Mouse (Mus musculus) lung, embryonic 15.5 days (tissue): ENCODE results near the gene Arl8b. TPM values are rescaled to one million over a fixed set of nuclear protein-coding genes. Genes with fewer than 3 reads are reported as not detected.

ENCODE experiments used
- ATAC-seq: fragments of 200-750 bp; cut with Nextera tagmentation; 2 replicates; pipeline ENCODE4 v1.8.0; 2017; ENCODE audit warnings: moderate number of reproducible peaks, borderline replicate concordance; ENCODE audit not compliant: low FRiP score, low TSS enrichment; ENCODE audit errors: extremely low read depth
- H3K27ac ChIP-seq: fragments of 300-500 bp; sonication (generic); 2 replicates; pipeline ENCODE4 v1.5.1; 2015; ENCODE audit warnings: moderate library complexity, mild to moderate bottlenecking, inconsistent platforms
- H3K27me3 ChIP-seq: fragments of 300-500 bp; sonication (generic); 2 replicates; pipeline ENCODE4 v1.6.1; 2015; ENCODE audit warnings: inconsistent platforms
- H3K36me3 ChIP-seq: fragments of 300-500 bp; sonication (generic); 2 replicates; pipeline ENCODE4 v1.6.1; 2015; ENCODE audit warnings: inconsistent platforms
- H3K4me1 ChIP-seq: fragments of 300-500 bp; sonication (generic); 2 replicates; pipeline ENCODE4 v1.6.1; 2015; ENCODE audit warnings: inconsistent platforms
- H3K4me2 ChIP-seq: fragments of 300-500 bp; sonication (generic); 2 replicates; pipeline ENCODE4 v1.6.1; 2015; ENCODE audit warnings: inconsistent platforms, mild to moderate bottlenecking, moderate library complexity
- H3K4me3 ChIP-seq: fragments of 300-500 bp; sonication (generic); 2 replicates; pipeline ENCODE4 v1.5.1; 2015; ENCODE audit warnings: mild to moderate bottlenecking, inconsistent platforms
- H3K9ac ChIP-seq: fragments of 300-500 bp; sonication (generic); 2 replicates; pipeline ENCODE4 v1.6.1; 2015; ENCODE audit warnings: inconsistent platforms
- H3K9me3 ChIP-seq: fragments of 300-500 bp; sonication (generic); 2 replicates; pipeline ENCODE4 v1.6.1; 2016; ENCODE audit warnings: inconsistent platforms
- WGBS: fragments of 180-500 bp; shearing (Covaris S2); methylation state at CpG from one replicate; pipeline ENCODE4 v1.1.7; 2015; 5-methylcytosine and 5-hydroxymethylcytosine counted together
- polyA plus RNA-seq: library from polyadenylated mRNA; unstranded; fragments of >200 nt; fragmentation: Nextera tagmentation; extraction: Ambion mirVana; gene quantifications from 2 replicates; pipeline ENCODE4 v1.2.1, GENCODE M21; 2015

The Arl8b gene
- polyA plus RNA-seq, 1 experiment from 2014 or later = 75.0 TPM

- Histone ChIP-seq H3K4me3 (no peak overlapping the region), H3K27ac (no peak overlapping the region), H3K9me3 (no peaks in the 10 kb centered on the region), H3K36me3 (no peaks in the 10 kb centered on the region), H3K9ac (no peak overlapping the region), H3K4me2 (no peak overlapping the region), H3K27me3 (no peaks in the 10 kb centered on the region), H3K4me1 (no peaks in the 10 kb centered on the region)
- no peak for ATAC-seq
- WGBS = 79% methylated on average over 2 of the region's 2 CpGs
Observed at GRCm38 (mm10) chr6:108870421-108870820, 87.5 kb downstream of the Arl8b start.

- H3K27ac ChIP-seq = no peak overlapping the region
- no peak for ATAC-seq
- WGBS = 78% methylated on average over 4 of the region's 4 CpGs
- no peaks in the 10 kb centered on the region for H3K27me3 ChIP-seq
- no peak overlapping the region for H3K4me2 ChIP-seq
- H3K4me3 ChIP-seq = no peak overlapping the region
- H3K9ac ChIP-seq = no peak overlapping the region
- H3K4me1 ChIP-seq = no peaks in the 10 kb centered on the region
- no peaks in the 10 kb centered on the region for H3K36me3 ChIP-seq
- H3K9me3 ChIP-seq = no peaks in the 10 kb centered on the region
Observed at GRCm38 (mm10) chr6:108871251-108871650, 88.4 kb downstream of the Arl8b start.

Other genes starting within 250 kb of the Arl8b start
- 13.7 and 15.2 TPM in 2 replicates for gene Bhlhe40, start 122.5 kb upstream of the Arl8b start, polyA plus RNA-seq
- gene Edem1, start 45.5 kb downstream of the Arl8b start, polyA plus RNA-seq = 27.3 and 29.7 TPM in 2 replicates